Mouse (Mus musculus) urinary bladder, postnatal 4 days (tissue): ENCODE results near the gene Xrcc4.

Experiments used
- DNase-seq, 2 experiments: peaks; one replicate each; pipeline ENCODE4 v3.0.0; 2021 to 2022; ENCODE audit warnings: low spot score in 2 of 2

Xrcc4 gene

GRCm38 (mm10) chr13:89739696-89740242 is 349.6 kb downstream of the Xrcc4 start:
- no peak for DNase-seq

DNA sequence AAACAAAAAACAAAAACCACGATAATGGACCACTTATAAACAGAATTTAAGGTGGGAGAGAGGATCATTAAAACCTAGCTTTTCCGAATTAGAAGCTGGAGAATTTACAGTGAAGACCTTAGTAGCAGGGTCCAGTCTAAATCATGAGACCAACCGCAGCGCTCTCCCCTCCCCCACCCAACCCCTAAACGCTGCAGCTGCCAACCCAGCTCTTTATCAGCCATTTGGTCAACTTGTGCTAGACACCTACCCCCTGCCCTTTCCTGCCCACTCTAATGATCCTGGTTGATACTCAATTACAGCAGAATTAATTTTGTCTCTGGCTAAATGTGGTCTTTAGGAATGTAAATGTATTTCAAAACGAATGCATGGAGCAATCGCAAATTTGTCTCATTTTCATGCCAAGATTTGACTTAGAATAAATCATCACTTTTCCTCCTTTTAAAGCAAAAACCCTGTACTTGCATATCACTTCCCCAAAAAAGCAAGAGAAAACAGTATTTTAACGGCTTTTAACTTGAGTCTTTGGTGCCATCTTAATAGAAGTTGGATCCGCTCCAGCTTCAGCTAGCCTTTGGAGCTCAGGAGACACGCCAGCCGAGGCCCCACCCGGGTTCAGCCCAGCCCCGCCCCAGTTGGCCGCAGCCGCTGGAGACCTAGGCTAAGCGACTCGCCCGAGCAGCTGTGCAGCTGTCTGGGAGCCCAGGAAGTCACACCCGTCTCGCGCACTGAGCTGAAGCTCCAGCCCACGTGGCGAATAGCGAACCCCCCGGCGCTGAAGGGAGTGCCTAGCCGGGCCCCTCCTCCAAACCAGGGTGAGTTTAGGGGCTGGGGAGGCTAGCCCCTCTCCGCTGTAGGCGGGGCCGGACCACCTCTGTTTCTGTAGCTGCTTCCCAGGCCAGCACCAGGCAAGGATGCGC is 350.4 kb downstream of the Xrcc4 start:
- DNase-seq: peak; percentile 84 to 88

- no peak for DNase-seq
Measured at GRCm38 (mm10) chr13:89738275-89738674, 351.1 kb downstream of the Xrcc4 start.

DNA sequence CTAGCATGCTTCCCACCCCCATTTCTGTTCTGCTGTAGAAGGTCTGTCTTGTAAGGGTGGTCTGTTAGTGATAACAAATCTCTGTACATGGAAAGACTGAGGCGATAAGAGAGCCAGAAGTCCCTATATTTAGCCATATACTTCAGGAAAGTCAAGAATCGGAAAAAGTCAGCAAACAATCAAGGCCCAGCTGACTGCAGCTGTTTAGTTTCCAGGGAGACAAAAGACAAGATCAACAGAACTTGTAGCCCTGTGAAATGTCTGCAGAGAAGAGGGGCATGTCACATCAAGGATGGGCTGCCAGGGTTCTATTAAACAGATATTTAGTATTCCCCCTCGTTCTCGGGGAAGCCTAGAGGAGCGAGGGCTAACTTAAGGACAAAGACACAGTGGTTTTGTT is 354.3 kb downstream of the Xrcc4 start:
- DNase-seq: no peak

GRCm38 (mm10) chr13:89726492-89726891 is 362.9 kb downstream of the Xrcc4 start:
- no peak for DNase-seq
